Mouse (Mus musculus) CD8-positive naive resting alpha-beta T cell, adult 2 months (primary cell): ENCODE data around the gene Coq4.
"Not testable (repeated sequence)": the region's sequence is repeated elsewhere in the genome, so short reads cannot be mapped to it uniquely, and the experiment has no call there.

Source experiments
- DNase-seq, 2 experiments: peaks; one replicate each; pipeline ENCODE4 v3.0.0; 2022; ENCODE audit warnings: low read depth in 2 of 2, low spot score in 2 of 2

Gene Coq4

DNA sequence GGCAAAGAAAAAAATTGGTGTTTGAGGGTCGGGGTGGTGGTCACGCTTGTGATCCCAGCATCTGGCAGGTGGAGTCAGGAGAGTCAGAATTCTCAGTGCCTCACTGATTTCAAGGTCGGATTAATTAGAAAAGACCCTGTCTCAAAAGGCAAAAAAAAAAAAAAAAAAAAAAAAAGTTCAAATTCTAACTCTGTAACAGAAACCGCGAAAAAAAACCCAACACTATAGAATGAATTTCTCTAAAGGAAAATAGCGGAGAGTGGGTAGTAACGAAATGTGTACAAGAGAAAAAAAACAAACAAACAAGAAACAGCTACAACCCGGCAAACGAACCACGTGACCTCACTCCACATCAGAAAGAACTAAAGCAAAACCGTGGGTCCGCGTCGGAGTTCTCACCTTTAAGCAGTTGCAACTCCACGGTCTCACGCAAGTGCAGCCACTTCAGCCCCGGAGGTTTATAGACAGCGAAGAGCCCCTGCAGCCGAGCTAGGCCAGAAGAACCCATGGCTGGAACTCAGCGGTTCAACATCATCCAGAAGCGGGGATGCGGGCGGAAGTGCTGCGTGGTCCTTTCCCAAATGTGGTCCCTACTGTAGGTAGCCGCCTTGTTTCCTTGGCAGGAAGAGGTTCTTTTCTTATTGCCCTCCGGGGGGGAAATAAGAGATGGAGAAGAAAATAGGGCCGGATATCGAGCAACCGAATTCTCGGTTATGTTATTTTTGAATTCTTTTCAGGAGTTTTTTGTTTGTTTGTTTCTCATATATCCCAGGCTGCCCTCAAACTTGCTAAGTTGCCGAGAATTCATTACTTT, at the start of gene Coq4:
Gene Coq4 (plus strand): TSS at position 390 of the 814 bp plus-strand sequence.
- DNase-seq = peak; percentile 84 to 92

DNA sequence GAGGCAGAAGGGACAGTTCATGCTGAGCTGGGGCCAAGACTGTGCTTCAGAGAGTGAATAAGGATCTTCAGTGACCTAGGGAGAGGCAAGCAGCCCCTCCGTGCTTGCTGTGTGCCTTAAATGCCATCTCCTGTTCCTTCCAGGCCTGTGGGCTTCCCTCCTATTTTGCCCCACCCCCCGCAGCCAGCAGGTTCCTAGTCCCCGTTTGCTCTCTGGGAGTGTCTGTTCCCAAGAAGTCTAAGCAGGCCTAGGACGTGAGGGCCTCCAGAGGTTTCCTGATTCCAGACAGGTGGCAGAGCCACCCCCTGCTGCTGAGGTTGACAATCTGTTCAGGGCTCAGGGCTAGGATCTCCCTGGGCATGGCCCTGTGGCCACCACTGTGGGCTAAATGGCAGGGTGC, 48.5 kb upstream of the Coq4 start:
- DNase-seq = no peak

DNA sequence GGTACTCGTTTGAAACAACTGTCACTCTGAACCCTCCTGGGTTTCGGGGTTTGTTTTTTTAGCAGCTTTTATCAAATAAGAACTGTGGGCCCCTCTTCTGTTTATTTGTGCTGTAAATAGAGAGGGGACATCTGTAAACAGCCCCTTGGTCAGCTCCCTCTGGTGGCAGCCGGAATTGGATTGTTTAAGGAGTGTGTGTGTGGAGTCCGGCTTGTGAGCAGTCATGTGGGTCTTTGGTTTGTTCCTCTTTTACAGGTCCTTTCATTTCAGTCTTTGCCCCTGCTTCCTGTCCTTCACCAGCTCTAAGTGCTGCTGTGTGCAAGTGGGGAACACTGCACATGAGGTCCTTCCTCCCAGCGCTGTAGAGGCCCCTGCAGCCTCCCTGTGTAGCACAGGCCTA, 47.9 kb upstream of the Coq4 start:
- no peak for DNase-seq

DNA sequence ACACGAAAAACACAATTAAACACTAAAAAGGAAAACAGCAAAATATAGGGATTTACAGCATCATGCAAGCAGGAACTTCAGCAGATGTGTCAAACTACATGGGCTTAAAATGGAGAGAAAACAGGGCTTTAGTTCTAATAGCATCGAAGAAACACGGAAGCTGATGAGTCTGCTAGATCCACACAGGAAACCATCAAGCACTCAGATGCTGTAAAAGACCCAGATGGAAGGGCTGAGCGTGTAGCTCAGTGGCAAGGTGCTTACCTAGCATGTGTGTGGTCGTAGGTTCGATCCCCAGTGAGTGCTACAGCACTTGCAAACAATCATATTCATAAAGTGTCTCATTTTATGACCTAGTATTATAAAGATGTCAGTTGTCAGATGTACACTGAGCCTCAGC, 46.1 kb upstream of the Coq4 start:
- DNase-seq = no peak

DNA sequence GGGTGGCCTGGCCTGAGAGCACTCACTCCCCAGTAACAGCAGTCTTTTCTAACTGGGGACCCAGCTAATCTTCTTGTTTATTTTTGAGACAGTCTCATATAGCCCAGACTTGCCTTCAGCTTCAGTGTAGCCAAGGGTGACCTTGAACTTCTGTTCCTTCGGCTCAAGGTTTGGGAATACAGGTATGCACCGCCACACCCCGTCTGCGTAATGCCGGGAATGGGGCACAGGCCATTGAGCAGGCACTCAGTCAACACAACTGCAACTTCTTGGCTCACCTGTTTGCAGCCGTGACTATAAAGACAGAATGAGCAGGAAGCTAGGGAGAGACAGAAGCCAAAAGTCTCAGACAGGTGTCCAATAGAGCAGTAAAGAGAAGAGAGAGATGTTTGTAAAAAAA, 43.0 kb upstream of the Coq4 start:
- no peak for DNase-seq

DNA sequence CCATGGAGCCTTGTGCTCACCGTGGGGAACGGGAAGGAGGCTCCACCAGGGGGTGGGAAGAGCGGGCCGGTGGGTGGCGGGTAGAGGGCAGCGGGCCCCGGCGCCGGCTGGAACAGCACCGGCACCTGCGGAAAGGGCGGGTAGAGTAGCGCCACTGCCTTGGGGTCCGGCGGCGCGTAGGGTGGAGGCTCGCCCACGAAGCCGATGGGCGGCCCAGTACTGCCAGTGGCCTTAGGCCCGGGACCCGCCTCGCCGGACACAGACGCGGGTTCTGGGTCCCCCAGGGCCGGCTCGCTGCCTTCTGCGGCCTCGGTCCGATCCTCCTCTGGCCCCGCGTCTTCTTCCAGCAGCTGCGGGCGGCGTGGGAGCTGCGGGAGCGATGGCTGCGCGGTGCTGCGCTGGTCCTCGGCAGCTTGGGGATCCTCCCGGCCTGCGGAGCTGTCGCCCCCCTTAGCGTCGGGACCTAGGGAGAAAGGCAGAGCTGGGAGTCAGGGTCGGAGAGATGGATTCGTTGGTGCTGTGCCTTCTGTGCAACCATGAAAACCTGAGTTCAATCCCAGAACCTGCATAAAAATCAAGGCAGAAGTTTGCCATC, 40.0 kb upstream of the Coq4 start:
- no peak for DNase-seq

DNA sequence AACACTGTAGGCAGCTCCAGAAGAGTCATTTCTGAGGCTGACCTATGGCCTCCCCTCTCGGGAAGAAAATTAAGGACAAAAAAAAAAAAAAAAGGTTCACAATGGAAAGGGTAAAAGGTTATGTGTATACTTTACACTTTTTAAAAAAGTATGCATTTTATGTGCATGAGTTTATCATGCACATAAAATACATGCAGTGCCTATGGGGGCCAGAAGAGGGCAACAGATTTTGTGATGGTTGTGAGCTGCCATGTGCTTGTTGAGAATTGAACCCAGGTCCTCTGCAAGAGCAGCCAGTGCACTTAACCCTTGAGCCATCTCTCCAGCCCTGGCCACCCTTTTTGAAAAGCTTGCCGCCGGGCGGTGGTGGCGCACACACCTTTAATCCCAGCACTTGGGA, 39.4 kb upstream of the Coq4 start:
- DNase-seq = no peak

DNA sequence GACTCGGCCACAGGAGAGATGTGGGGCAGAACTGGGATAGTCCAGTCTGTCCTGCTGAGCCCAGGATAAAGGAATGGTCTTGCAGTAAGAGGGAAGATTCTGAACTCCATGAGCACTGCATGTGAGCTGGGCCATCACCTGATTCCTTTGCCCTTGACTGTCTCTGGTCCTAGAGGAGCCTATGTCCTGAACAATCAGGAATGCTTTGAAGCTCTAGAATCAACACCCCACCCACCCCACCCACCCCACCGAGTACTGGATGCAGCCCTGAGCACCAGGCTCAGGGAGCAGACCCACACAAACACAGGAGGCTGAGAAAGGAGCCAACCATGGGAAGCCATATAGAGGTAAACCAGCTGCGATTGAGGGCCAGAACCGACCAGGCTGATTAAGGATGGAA, 38.8 kb upstream of the Coq4 start:
- DNase-seq = no peak

DNA sequence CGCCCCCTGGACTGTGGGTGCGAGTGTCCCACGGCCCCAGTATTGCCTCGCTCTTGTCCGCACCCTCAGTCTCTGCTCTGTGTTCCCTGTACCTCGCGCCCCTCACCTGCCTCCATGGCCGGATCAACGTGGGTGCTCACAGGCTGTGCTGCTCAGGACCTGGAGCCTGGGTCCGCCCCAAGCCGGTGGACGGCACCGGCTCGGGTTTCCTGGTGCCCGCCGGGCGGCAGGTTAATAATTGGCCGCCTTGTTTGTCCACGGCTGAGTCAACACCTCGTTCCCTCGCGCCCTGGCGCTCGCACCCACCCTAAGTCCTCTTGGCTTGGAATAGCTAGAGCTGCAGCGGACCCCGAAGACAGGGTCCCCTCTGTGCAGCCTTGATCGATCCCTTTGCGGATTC, 35.8 kb upstream of the Coq4 start, which contains the start of gene Gm13420:
Gene Gm13420 (minus strand): TSS at position 189 of the 400 bp plus-strand sequence.
- no peak for DNase-seq

DNA sequence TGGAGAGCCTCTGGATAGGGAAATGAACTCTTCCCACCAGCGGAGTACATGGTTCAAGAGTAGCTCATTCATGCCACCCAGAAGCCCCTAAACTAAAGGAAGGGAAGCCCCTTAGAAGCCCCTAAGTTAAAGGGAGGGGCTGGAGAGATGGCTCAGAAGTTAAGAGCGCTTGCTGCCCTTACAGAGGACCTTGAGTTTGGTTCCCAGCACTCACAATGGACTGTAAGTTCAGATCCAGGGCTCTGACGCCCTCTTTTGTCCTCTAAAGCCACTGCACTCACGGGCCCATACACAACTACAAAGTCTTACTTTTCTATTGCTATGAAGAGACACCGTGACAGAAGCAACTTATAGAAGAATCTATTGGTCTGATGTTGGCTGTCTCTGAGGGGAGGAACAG, 34.9 kb upstream of the Coq4 start:
- DNase-seq = no peak

DNA sequence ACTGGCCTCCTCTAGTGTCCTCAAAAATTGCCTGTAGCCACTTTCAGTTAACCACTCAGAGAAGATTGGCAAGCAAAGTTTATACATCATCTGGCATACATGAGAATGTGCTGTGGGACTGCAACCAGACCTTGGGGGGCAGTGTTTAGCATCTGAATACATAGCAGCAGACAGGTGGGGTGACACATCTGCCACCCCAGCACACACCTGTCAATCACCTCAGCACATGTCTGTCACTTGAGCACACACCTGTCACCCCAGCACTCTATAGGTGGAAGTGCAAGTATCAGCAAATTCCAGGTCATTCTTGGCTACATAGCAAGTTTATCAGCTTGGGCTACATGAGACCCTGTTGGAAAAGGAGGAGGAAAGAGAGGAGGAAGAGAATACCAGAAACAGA, 31.6 kb upstream of the Coq4 start:
- no peak for DNase-seq

DNA sequence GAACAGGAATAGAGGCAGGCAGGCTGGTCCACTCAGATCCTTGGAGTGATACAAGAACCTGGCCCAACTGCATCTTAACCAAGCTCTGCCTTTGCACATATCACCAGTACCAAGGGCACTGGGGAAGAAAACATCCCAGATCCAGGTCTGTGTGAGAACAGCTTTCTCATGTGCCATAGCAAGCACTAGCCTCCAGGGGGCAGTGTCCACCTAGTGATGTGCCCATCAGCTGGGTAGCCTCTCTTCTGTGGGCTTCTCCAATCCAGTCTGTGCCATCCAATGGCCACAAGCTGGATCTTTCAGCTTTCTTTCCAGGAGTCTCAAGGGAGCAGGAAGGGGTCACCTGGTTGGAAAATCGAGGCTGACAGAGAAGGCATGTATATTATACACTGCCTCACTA, 22.5 kb upstream of the Coq4 start:
- DNase-seq = peak; percentile 47 to 56

DNA sequence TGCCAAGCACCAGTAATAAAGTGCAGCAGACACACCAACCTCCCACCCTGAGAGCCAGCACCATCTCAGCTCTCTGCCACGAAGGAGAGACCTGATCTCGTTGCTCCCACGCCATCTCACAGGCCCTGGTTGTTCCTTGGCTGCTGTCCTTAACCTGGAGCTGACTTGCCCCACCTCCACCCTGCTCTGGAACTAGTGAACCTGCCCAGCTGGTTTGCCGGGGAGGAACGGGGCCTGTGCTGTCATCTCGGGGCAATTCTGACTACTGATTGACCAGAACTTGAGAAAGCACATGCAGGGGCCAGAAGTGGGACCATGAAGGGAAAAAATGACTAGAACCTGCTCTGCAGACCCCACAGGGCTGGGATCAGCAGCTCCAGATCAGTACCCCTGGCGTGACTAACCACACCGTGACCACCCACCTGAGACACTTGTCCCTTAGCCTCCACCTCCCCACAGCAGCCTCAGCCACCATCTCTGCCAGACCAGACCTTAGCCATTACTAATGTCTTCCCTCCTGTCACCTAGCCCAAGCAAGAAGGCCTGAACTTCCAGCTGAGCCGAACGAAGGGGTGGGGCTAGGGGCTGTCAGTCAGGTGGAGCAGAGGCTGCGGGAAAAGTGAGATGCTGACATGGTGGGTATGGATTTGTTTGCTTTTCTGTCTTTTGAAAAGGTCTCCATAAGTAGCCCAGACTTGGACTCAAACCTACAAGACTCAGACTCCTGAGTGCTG, 19.1 kb upstream of the Coq4 start:
- DNase-seq = no peak

DNA sequence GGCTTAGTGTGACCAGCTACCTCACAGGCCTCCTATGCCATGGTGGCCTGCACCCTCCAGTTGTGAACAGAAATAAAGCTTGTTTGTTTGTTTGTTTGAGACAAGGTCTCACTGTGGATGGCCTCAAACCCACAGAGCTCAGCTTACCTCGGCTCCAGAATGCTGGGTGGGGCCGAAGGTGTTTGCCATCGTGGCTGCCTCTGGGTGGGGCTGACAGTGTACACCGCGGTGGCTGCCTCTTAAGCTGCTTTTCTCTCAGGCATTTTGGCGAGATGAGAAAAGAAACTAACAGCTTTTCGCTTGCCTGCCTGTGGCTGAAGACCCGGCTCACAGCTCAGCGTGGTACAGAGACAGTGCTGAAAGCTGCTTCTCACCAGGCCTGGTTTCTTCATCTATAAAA, 18.4 kb upstream of the Coq4 start:
- no peak for DNase-seq

DNA sequence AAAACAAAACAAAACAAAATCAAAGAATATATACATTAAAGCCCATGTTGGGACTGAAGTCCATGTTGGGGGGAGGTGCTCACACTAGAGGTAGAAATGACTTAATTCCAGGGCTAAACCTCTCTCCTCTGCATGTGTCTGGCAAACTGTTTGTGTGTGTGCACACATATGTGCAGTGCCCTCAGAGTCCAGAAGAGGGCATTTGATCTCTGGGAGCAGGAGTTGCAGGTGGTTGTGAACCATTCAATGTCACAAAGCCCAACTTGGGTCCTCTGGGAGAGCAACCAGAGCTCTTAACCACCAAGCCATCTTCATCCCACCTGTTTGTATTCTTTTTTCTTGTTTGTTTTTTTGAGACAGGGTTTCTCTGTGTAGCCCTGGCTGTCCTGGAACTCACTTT, 17.1 kb upstream of the Coq4 start:
- no peak for DNase-seq

DNA sequence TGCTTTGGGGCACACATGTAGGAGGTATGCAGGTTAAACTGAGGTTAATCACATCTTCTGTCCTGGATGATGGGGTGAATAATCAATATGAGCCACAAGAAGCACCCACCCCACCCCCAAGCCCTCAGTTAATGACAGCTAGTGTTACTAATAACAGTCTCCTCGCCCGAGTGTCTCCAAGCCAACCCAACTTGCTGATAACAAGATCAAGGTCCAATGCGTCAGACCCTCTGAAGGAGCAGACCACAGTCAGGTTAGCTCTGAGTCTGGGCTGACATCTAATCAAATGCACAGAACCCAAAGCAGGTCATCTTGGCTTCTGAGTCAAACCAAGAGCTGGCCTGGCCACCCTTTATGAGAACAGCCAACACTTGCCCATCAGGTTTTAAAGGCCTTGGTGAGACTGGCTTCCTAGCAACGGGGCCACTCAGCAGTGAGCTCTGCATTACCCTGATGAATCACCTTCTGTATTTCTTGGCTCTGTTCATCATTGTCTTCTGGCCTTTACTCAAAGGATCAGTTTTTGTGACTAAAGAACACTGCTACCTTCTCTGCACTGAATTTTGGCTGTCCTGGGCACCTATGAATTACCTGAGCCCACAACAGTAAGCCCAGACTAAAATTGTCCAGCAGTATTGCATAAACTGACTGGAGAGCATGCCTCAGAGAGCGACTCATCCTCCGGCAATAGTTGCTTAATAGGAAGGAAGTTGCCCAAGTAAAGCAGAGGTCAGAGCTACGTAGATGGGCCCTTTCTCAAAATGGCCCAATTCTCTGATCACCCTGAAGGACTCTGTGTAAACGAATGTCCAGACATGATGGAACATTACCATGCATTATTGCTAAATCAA, 15.5 kb upstream of the Coq4 start:
- DNase-seq = no peak

DNA sequence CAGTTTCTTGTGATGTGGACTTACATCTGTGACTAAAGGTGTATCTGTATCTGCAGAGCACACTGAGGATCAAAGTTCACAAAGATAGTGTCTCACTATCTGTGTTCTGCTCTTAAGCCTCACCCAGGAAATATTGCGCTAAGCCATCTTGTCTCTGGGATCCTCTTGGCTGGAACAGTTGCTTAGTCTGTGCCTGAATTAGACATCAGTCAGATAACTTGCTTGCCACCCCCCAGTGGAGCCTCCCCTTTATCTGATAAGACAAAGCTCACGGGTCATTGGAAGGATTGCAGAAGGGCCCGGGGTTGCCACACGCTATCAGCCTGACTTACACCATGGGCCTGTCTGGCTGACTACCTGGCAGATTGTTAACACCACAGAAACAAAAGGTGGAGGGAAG, 14.0 kb upstream of the Coq4 start:
- DNase-seq = no peak

DNA sequence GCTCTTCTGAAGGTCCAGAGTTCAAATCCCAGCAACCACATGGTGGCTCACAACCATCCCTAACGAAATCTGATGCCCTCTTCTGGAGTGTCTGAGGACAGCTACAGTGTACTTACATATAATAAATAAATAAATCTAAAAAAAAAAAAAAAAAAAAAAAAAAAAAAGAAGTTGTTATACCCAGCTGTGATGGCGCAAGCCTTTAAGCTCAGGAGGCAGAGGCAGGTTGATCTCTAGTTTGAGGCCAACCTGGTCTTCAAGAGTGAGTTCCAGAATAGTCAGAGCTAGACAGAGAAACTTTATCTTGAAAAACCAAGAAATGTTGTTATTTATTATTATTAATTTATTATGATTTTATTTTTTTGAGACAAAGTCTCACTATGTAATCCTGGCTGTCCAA, 6.0 kb upstream of the Coq4 start:
- not testable (repeated sequence) for DNase-seq

DNA sequence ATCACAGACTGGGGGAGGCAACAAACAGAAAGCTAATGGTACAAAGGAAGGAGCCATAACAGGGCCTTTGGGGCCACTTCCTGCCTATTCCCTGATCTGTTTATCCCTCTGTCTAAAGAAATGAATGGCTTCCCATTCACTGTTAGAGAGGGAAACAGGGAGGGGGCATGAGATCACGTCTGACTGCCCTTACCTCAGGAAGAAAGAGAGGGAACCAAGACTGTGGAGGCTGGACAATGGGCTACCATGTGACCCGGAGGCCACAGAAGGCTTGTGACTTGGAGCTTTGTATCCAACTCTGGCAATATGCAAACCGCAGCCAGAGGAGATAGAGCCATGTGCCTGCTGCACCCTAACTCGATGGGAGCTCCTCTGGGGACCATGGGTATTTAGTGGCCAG, 3.0 kb upstream of the Coq4 start:
- no peak for DNase-seq

DNA sequence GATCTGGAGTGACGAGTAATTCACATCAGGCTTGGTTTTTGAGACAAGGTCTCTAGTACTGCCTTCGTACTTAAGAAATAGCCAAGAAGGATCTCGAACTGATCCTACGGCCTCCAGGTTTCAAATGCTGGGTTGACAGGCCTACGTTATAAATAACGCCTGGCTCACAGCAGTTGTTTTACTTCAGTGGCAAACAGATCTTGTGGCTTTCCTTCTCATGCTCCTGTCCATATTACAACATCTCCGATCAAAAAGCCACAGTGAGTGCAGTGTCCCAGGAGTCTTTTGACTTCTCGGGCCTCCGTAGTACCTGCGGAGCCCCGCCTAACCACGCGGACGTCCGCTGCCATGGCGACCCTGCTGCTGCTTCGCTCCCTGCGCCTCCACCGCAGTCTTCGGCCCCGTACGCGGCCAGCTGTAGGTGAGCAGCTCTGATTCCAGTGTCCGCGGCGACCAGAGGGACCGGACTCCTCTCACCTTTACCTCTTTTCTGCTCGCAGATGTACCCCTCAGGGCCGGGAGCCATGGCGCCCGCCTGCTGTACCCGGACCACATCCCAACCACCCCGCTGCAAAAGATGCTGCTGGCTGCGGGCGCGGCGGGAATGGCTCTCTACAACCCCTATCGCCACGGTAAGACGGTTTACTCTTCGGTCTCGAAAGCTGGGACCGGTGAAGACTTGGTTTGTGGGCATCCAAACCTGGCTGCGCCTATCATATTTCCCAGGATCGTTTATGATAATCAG, 816 bp downstream of the Coq4 start, which contains the start of gene Trub2:
Gene Trub2 (minus strand): TSS at position 566 of the 745 bp plus-strand sequence.
- peak; percentile 56 to 72 for DNase-seq
